Mouse (Mus musculus): ENCODE results near the gene Cacna1e. TPM values are rescaled to one million over a fixed set of nuclear protein-coding genes. Genes with fewer than 3 reads are reported as not detected.

Cacna1e gene
- polyA plus RNA-seq, 1 experiment = 53.6 TPM

GRCm38 (mm10) chr1:154885207-154885548 lies 877 bp upstream of the Cacna1e start:
- TF ChIP-seq CTCF (IDR thresholded peaks at IDR 0.05; ENCODE audit: extremely low read depth, insufficient read depth, low read length) = no peak
- TF ChIP-seq POLR2A (IDR thresholded peaks at IDR 0.05; ENCODE audit: extremely low read depth, insufficient read depth, low read length) = no peak
- Histone ChIP-seq H3K4me3 (ENCODE audit: insufficient read depth, low read length) (no peak overlapping the region), H3K27ac (ENCODE audit: insufficient read depth, low read length) (no peak overlapping the region), H3K4me1 (ENCODE audit: control insufficient read depth, insufficient read depth, low read length) (peaks cover 4% of the 10 kb centered on the region)

GRCm38 (mm10) chr1:154883596-154884191 lies 607 bp downstream of the Cacna1e start:
- H3K4me1 ChIP-seq (ENCODE audit: control insufficient read depth, insufficient read depth, low read length) = peaks cover 4% of the 10 kb centered on the region
- H3K27ac ChIP-seq (ENCODE audit: insufficient read depth, low read length) = no peak overlapping the region
- H3K4me3 ChIP-seq (ENCODE audit: insufficient read depth, low read length) = peak overlapping the region; percentile 38
- no peak for TF ChIP-seq POLR2A (IDR thresholded peaks at IDR 0.05; ENCODE audit: extremely low read depth, insufficient read depth, low read length)
- no peak for TF ChIP-seq CTCF (IDR thresholded peaks at IDR 0.05; ENCODE audit: extremely low read depth, insufficient read depth, low read length)

- Histone ChIP-seq H3K27ac (ENCODE audit: insufficient read depth, low read length) (no peak overlapping the region), H3K4me3 (ENCODE audit: insufficient read depth, low read length) (no peak overlapping the region), H3K4me1 (ENCODE audit: control insufficient read depth, insufficient read depth, low read length) (peaks cover 2% of the 10 kb centered on the region; the same call in 1 of the 2 replicates)
- TF ChIP-seq CTCF (IDR thresholded peaks at IDR 0.05; ENCODE audit: extremely low read depth, insufficient read depth, low read length) = no peak
- no peak for TF ChIP-seq POLR2A (IDR thresholded peaks at IDR 0.05; ENCODE audit: extremely low read depth, insufficient read depth, low read length)
These were observed 18.3 kb downstream of the Cacna1e start for GRCm38 (mm10) chr1:154865981-154866380.

- Histone ChIP-seq H3K4me1 (ENCODE audit: control insufficient read depth, insufficient read depth, low read length) (peaks cover 2% of the 10 kb centered on the region; the same call in 1 of the 2 replicates), H3K4me3 (ENCODE audit: insufficient read depth, low read length) (no peak overlapping the region), H3K27ac (ENCODE audit: insufficient read depth, low read length) (no peak overlapping the region)
- TF ChIP-seq POLR2A (IDR thresholded peaks at IDR 0.05; ENCODE audit: extremely low read depth, insufficient read depth, low read length) (no peak), CTCF (IDR thresholded peaks at IDR 0.05; ENCODE audit: extremely low read depth, insufficient read depth, low read length) (no peak)
These were observed 22.9 kb downstream of the Cacna1e start for GRCm38 (mm10) chr1:154861416-154861815.

GRCm38 (mm10) chr1:154854564-154854963 lies 29.7 kb downstream of the Cacna1e start:
- TF ChIP-seq POLR2A (IDR thresholded peaks at IDR 0.05; ENCODE audit: extremely low read depth, insufficient read depth, low read length) (no peak), CTCF (IDR thresholded peaks at IDR 0.05; ENCODE audit: extremely low read depth, insufficient read depth, low read length) (no peak)
- Histone ChIP-seq H3K27ac (ENCODE audit: insufficient read depth, low read length) (no peak overlapping the region), H3K4me3 (ENCODE audit: insufficient read depth, low read length) (no peak overlapping the region)

GRCm38 (mm10) chr1:154850515-154851287 lies 33.6 kb downstream of the Cacna1e start:
- no peaks in the 10 kb centered on the region for H3K4me1 ChIP-seq (ENCODE audit: control insufficient read depth, insufficient read depth, low read length)
- TF ChIP-seq POLR2A (IDR thresholded peaks at IDR 0.05; ENCODE audit: extremely low read depth, insufficient read depth, low read length) (no peak), CTCF (IDR thresholded peaks at IDR 0.05; ENCODE audit: extremely low read depth, insufficient read depth, low read length) (no peak)

More at GRCm38 (mm10) chr1:154854564-154854963, 29.7 kb downstream of the Cacna1e start:
- no peaks in the 10 kb centered on the region for H3K4me1 ChIP-seq (ENCODE audit: control insufficient read depth, insufficient read depth, low read length)

GRCm38 (mm10) chr1:154848683-154849579 lies 35.4 kb downstream of the Cacna1e start:
- TF ChIP-seq POLR2A (IDR thresholded peaks at IDR 0.05; ENCODE audit: extremely low read depth, insufficient read depth, low read length) (no peak), CTCF (IDR thresholded peaks at IDR 0.05; ENCODE audit: extremely low read depth, insufficient read depth, low read length) (no peak)
- no peak overlapping the region for H3K27ac ChIP-seq (ENCODE audit: insufficient read depth, low read length)
- H3K4me3 ChIP-seq (ENCODE audit: insufficient read depth, low read length) = no peak overlapping the region
- H3K4me1 ChIP-seq (ENCODE audit: control insufficient read depth, insufficient read depth, low read length) = no peaks in the 10 kb centered on the region

More at GRCm38 (mm10) chr1:154850515-154851287, 33.6 kb downstream of the Cacna1e start:
- H3K4me3 ChIP-seq (ENCODE audit: insufficient read depth, low read length) = no peak overlapping the region
- H3K27ac ChIP-seq (ENCODE audit: insufficient read depth, low read length) = no peak overlapping the region

- Histone ChIP-seq H3K4me3 (ENCODE audit: insufficient read depth, low read length) (no peak overlapping the region), H3K27ac (ENCODE audit: insufficient read depth, low read length) (no peak overlapping the region), H3K4me1 (ENCODE audit: control insufficient read depth, insufficient read depth, low read length) (no peaks in the 10 kb centered on the region)
- TF ChIP-seq POLR2A (IDR thresholded peaks at IDR 0.05; ENCODE audit: extremely low read depth, insufficient read depth, low read length) (no peak), CTCF (IDR thresholded peaks at IDR 0.05; ENCODE audit: extremely low read depth, insufficient read depth, low read length) (no peak)
These were observed 37.4 kb downstream of the Cacna1e start for GRCm38 (mm10) chr1:154846900-154847299.

- TF ChIP-seq CTCF (IDR thresholded peaks at IDR 0.05; ENCODE audit: extremely low read depth, insufficient read depth, low read length) = no peak
- TF ChIP-seq POLR2A (IDR thresholded peaks at IDR 0.05; ENCODE audit: extremely low read depth, insufficient read depth, low read length) = no peak
- Histone ChIP-seq H3K4me1 (ENCODE audit: control insufficient read depth, insufficient read depth, low read length) (no peaks in the 10 kb centered on the region), H3K27ac (ENCODE audit: insufficient read depth, low read length) (no peak overlapping the region), H3K4me3 (ENCODE audit: insufficient read depth, low read length) (no peak overlapping the region)
These were observed 40.9 kb downstream of the Cacna1e start for GRCm38 (mm10) chr1:154843427-154843826.
